Mouse (Mus musculus) CH12.LX (cell line): ENCODE results near the gene Nfx1.

Source experiments
- CTCF ChIP-seq, 2 experiments: IDR thresholded peaks in 1 of 2; conservative IDR thresholded peaks in 1 of 2; 2 replicates each; pipeline ENCODE4 v1.5.1; 2011 to 2012; ENCODE audit warnings: low read depth in 2 of 2, low read length in 2 of 2, improper control_type of control experiment in 1 of 2, inconsistent platforms in 1 of 2, mild to moderate bottlenecking in 1 of 2, moderate library complexity in 1 of 2
- ETS1 ChIP-seq: conservative IDR thresholded peaks from 2 replicates; pipeline ENCODE4 v1.6.1; 2012; ENCODE audit warnings: low read depth, mild to moderate bottlenecking, inconsistent platforms, low read length, improper control_type of control experiment, moderate library complexity
- MAFK ChIP-seq: IDR thresholded peaks from 2 replicates; pipeline ENCODE4 v1.6.1; 2011; ENCODE audit warnings: low read length, improper control_type of control experiment; ENCODE audit not compliant: insufficient replicate concordance
- POLR2AphosphoS2 ChIP-seq: IDR thresholded peaks from 2 replicates; pipeline ENCODE4 v1.6.1; 2011; ENCODE audit warnings: low read depth, low read length, improper control_type of control experiment

GRCm38 (mm10) chr4:41056742-41057332, 86.1 kb downstream of the Nfx1 start:
- TF ChIP-seq CTCF (conservative IDR thresholded peaks at IDR 0.05 in 1 of 2, IDR thresholded peaks at IDR 0.05 in 1 of 2; ENCODE audit: low read depth in 2 of 2, low read length in 2 of 2) (no peak), MAFK (no peak), ETS1 (no peak), POLR2AphosphoS2 (no peak)
